Mouse (Mus musculus): ENCODE measurements around the gene Ankar.

The Ankar gene

GRCm38 (mm10) chr1:72710753-72711653 lies 10.6 kb upstream of the Ankar start, which contains the start of gene Rpl37a:
Gene Rpl37a, plus strand, starts transcription at chr1:72711290.
- DNase-seq (ENCODE audit: low read depth, low spot score): peak; percentile 91

GRCm38 (mm10) chr1:72707525-72707924 lies 7.1 kb upstream of the Ankar start:
- DNase-seq (ENCODE audit: low read depth, low spot score): no peak

GRCm38 (mm10) chr1:72698651-72699050 lies 1.7 kb downstream of the Ankar start:
- no peak for DNase-seq (ENCODE audit: low read depth, low spot score)

- DNase-seq (ENCODE audit: low read depth, low spot score): no peak
These were observed 4.1 kb downstream of the Ankar start for GRCm38 (mm10) chr1:72696256-72696655.

GRCm38 (mm10) chr1:72673070-72673469 lies 27.3 kb downstream of the Ankar start:
- no peak for DNase-seq (ENCODE audit: low read depth, low spot score)

- DNase-seq (ENCODE audit: low read depth, low spot score): peak; percentile 64
These were observed 59.5 kb downstream of the Ankar start for GRCm38 (mm10) chr1:72640658-72641410.

GRCm38 (mm10) chr1:72635221-72635620 lies 65.2 kb downstream of the Ankar start:
- DNase-seq (ENCODE audit: low read depth, low spot score): no peak

GRCm38 (mm10) chr1:72612172-72612571 lies 88.2 kb downstream of the Ankar start:
- DNase-seq (ENCODE audit: low read depth, low spot score): no peak

GRCm38 (mm10) chr1:72609887-72610877 lies 90.2 kb downstream of the Ankar start:
- no peak for DNase-seq (ENCODE audit: low read depth, low spot score)

GRCm38 (mm10) chr1:72609129-72609528 lies 91.2 kb downstream of the Ankar start:
- no peak for DNase-seq (ENCODE audit: low read depth, low spot score)

- no peak for DNase-seq (ENCODE audit: low read depth, low spot score)
These were observed 94.1 kb downstream of the Ankar start for GRCm38 (mm10) chr1:72606186-72606673.

GRCm38 (mm10) chr1:72602803-72603202 lies 97.6 kb downstream of the Ankar start:
- DNase-seq (ENCODE audit: low read depth, low spot score): no peak

- no peak for DNase-seq (ENCODE audit: low read depth, low spot score)
These were observed 98.2 kb downstream of the Ankar start for GRCm38 (mm10) chr1:72602186-72602585.

GRCm38 (mm10) chr1:72601233-72601632 lies 99.1 kb downstream of the Ankar start:
- DNase-seq (ENCODE audit: low read depth, low spot score): no peak

GRCm38 (mm10) chr1:72600778-72601177 lies 99.6 kb downstream of the Ankar start:
- no peak for DNase-seq (ENCODE audit: low read depth, low spot score)

- DNase-seq (ENCODE audit: low read depth, low spot score): no peak
These were observed 101.0 kb downstream of the Ankar start for GRCm38 (mm10) chr1:72599146-72600101.

GRCm38 (mm10) chr1:72596231-72596630 lies 104.1 kb downstream of the Ankar start:
- DNase-seq (ENCODE audit: low read depth, low spot score): no peak

GRCm38 (mm10) chr1:72595686-72596085 lies 104.7 kb downstream of the Ankar start:
- no peak for DNase-seq (ENCODE audit: low read depth, low spot score)

GRCm38 (mm10) chr1:72593340-72593951 lies 106.9 kb downstream of the Ankar start:
- DNase-seq (ENCODE audit: low read depth, low spot score): no peak
